Mouse (Mus musculus) kidney, postnatal 25 days (tissue): ENCODE measurements around the gene Pitx1.

ENCODE experiments used
- DNase-seq, 2 experiments: peaks; one replicate each; pipeline ENCODE4 v3.0.0; 2021; ENCODE audit warnings: mixed read lengths in 2 of 2

Pitx1 gene

GRCm38 (mm10) chr13:55775056-55775455 is 60.9 kb downstream of the Pitx1 start:
- no peak for DNase-seq
